Mouse (Mus musculus) 416B (cell line): ENCODE measurements around the gene Hras.

Experiments
- DNase-seq: peaks from one replicate; pipeline ENCODE4 v3.0.0; 2011; ENCODE audit warnings: low read depth

Hras gene

DNA sequence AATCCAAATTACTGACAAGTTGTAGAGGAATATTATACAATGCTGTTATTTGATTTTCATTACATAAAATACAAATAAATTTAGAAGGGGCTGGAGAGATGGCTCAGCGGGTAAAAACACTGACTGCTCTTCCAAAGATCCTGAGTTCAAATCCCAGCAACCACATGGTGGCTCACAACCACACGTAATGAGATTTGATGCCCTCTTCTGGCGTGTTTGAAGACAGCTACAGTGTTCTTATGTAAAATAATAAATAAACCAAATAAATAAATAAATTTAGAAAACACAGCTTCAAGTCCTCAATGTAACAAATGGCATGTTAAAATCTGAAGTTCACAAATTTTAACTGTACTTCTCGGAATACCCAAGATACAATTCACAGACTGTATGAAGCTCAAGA lies 18.7 kb downstream of the Hras start:
- peak; percentile 50 for DNase-seq

- DNase-seq = peak; percentile 26
Measured at GRCm38 (mm10) chr7:141173323-141173850, 20.4 kb downstream of the Hras start.

DNA sequence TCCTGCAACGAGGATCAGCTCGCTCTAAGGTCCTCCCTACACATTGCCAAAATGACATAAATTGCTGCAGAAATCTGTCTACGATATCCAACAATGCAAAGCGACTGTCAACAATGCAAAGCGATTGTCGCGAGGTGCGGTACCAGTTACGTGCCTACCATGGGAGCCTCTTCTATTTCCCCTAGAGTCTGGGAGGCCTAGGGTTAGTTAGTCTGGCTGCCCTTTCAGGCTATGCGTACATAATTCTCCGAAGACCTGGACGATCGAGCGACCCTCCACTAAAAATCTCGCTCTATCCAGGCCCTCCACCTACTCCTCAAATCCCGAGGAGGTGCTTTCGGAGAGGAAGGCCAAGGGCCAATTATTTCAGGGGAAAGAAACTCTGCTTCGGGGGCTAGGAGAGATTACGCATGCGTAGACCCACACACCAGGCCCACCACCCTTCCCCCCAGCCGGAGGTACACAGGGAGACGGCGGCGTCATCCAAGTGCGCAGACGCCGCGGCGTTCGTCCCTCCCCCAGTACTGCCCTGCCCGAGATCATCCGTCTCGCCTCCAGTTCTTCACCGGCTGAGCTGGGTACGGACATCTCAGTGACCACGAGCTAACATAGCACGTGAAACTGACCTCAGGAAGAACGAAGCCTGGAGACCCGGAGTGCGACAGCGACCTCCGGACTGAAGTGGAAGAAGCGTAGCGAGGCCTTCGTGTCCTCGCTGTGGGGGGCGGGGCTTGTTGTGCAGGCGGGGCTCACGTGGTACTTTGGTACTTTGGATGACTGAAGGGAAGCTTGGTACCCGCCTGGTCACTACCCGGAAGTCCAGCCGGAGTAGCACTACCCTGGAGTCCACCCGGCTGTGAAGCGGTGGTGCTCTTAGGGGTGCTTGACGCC lies 21.4 kb downstream of the Hras start, which contains the start of gene Rnh1:
Gene Rnh1, minus strand, starts transcription at position 742 of the 891 bp plus-strand sequence.
- peak; percentile 97 for DNase-seq

DNA sequence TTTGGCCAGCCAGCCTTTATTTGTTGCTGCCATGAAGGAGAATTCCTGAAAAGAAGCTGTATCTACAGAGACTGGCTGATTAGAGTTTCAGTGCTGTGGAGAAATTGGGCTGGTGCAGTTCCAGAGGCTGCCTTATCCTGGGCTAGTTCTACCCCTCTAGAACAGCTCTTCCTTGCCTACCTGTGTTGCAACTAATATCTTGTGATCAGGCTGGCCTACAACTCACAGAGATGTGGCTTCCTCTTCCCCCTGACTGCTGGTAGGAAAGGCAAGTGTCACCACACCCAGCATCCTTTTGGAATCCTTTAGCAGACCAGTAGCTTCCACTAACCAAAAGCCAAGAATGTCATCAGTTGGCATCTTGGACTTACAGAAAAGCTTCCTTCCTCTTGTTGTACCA lies 23.9 kb downstream of the Hras start:
- DNase-seq = peak; percentile 60

DNA sequence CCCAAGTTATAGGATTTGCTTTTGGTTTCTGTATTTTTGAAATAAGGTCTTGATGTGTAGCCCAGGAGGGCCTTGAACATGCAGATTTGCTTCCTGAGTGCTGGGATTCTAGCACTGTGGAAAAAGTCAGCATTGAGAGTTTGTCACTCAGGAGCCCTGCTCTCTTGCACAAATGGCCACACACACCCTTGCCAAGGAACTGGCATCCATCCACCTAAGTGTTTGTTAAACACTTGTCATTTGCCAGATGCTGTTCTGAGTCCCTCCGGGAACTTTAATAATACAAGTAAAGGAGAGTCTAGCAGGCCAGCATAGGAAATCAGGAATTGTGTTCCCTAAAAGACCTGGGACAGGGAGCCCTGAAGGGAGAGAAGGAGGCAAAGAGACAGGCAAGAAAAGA lies 24.5 kb downstream of the Hras start:
- DNase-seq = no peak

DNA sequence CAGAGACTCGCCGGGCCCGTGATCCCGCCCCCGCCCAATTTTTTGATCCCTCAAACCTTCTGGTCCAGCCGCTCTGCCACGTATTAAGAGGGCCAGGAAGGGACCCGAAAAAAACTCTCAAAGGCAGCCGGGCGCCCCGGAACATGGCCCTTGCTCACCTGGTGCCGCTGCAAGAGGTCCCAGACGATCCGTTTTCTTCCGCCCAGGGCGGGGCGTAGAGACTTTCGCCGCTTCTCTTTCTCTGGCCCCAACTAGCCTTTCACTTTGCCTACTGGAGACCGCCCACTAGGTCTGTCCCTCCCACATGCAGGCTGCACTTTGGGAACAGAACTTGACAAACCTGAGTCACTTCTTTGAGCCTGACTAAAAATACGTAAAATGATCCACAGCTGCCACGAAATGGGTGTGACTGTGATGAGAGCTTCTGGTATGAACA lies 25.3 kb downstream of the Hras start:
- DNase-seq = peak; percentile 94

DNA sequence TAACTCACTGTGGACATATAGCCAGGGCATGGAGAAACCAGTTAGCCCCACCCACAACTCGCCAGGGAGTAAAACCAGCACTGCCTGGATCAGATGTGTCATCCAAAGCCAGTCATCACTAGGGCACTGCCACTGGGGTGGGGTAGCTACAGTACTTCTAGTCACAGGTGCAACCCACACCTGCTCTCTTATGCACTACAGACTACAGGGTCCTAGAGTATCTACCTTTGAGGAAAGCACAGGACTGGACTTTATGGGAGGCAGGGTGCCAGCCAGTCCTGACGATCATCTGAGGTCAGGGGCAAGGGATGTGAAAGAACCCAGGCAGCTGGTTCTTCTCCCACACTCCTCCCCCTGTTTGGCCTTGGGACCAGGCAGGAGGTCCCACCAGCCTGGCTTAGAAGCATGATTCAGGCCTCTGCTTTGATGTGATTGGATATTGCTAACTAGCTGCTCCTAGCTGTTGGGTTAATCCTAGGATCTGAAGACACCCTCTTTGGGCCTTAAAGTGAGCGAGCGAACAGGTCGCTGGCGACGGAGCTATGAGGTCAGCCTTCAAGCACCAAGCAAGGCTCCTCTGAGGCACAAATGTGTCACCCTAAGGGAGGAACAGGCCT lies 25.8 kb downstream of the Hras start:
- DNase-seq = peak; percentile 76

GRCm38 (mm10) chr7:141164850-141165249 lies 29.0 kb downstream of the Hras start:
- DNase-seq = peak; percentile 97

GRCm38 (mm10) chr7:141164397-141164796 lies 29.4 kb downstream of the Hras start:
- DNase-seq = no peak

DNA sequence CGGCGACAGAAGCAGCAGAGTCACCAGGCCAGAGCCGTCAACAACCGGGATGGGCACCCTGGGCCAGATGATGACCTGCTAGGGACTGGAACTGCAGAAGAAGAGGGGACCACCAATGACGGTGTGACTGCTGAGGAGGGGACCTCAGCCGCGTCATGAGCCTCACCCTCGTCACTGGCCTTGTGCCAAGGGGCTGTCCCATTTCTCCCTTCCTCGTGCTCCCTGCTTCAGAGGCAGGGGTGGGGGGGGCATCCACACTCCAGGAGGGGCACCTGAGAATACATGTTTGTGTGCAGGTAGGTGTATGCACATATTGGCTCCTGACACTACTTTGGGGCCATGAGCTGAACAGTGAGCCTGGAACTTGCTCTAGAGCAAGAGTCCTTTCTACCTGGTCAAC lies 38.4 kb downstream of the Hras start:
- DNase-seq = no peak

- DNase-seq = no peak
Measured at GRCm38 (mm10) chr7:141148639-141149038, 45.2 kb downstream of the Hras start.

GRCm38 (mm10) chr7:141147044-141147443 lies 46.8 kb downstream of the Hras start:
- DNase-seq = no peak

GRCm38 (mm10) chr7:141146043-141146595 lies 47.7 kb downstream of the Hras start:
- DNase-seq = no peak

DNA sequence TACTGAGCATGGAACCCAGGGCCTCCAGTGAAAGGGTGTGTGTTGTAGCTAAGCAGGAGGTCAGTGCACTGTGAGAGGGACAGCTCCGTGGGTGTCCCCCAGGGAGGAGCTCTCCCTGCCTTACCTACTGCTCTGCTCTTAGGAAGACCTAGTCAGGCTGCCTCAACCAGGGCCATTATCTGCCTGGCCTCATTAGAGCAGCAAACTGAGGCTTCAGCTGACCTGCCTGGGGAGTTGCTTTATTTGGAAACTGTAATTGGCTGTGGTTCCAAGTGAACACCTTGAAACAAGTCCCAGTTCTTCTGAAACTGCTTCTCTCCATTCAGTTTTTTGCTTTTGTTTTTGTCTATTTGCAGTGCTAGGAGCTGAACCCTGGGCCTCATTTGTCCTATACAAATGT lies 48.4 kb downstream of the Hras start:
- no peak for DNase-seq

- DNase-seq = peak; percentile 60
Measured at GRCm38 (mm10) chr7:141144650-141145049, 49.2 kb downstream of the Hras start.

DNA sequence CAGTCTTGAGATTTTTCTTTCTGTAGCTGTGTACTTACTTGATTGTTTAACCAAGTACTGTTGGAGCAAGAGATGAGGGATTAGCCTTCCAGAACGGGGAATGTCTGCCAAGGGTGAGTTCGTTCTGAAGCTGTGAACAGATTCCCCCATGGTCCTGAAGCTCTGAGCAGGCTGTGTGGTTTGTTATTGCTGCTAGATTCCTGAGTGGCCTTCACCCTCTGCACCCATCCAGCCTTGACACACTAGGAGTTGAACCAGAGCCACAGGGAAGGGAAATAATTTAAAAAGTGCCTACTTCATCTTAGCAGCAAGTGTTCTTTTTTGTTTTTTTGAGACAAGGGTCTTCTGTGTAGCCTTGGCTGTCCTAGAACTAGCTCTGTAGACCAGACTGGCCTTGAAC lies 49.9 kb downstream of the Hras start:
- DNase-seq = no peak

DNA sequence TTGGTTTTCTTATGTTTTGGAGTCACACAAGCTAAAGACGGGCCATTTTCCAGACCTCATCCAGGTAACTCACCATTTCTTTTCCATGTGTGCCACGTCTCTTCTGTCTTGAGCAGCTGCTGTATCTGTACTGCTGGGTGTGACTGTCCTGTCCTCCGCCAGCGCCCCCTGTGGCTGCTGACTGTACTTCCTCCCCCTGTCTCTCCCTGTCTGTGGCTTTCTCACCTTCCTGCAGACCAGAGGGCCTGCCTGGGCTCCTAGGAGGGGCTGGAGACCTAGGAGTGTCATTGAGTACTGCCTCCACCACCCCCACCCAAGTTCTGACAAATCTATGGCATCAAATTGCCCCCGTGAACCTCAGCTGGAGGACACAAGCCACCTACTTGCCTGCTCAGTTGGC lies 50.7 kb downstream of the Hras start:
- peak; percentile 61 for DNase-seq

DNA sequence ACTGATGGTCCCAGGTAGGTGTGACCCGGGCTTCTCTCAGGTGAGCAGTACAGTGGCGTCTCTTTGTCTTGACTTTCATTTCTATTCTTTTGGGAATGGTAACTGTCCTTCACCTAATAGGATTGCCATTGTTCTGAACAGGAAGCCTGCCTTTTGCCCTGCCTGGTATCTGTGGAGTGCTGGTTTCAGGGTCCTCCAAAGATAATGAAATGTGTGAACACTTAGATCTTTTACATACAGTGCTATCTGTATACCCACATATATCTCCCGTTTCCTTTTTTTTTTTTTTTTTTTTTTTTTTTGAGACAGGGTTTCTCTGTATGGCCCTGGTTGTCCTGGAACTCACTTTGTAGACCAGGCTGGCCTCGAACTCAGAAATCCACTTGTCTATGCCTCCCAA lies 52.5 kb downstream of the Hras start:
- DNase-seq = no peak
